Mouse (Mus musculus): ENCODE results near the gene Gabarap. TPM values are rescaled to one million over a fixed set of nuclear protein-coding genes. Genes with fewer than 3 reads are reported as not detected.
A peak's percentile ranks its signal among the peaks of the same experiment; 100 is the strongest.

Gene Gabarap
- polyA plus RNA-seq, 1 experiment = 826 TPM

DNA sequence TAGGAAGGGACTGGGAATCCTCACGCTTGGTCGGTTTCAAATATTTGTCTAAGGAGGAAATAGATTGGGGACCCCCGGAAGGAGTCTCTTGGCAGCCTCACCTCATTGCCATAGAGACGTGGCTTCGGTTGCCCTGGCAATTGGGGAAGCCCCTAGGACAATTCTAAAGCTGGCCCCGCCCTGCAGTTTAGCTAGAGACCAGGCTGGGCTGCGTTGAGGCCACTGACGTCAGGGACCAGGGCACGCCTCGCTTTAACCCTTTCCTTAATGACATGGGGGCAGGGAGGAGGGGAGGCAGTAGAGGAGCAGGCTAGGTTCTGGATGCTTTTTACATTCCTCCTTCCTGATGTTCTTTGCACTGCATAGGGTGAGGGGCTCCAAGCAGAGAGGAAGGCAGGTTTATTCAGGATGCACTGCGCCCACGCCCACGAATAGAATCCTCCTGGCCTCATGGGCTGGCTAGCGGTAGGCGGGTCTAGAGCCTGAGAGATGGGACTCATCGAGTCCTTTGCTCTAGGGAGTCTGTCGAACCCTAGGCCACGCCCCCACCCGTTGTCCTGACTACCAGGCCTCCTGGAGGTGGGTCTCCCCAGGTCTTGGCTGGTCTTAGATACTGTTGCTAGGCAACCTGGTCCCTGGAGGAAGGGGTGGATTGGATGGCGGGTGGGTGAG is 38.3 kb downstream of the Gabarap start:
- TF ChIP-seq CTCF (IDR thresholded peaks at IDR 0.05; ENCODE audit: control insufficient read depth, insufficient read depth, insufficient replicate concordance, low read depth, low read length) (no peak), POLR2A (IDR thresholded peaks at IDR 0.05; ENCODE audit: control insufficient read depth, low read depth, low read length) (no peak)
- Histone ChIP-seq H3K4me1 (ENCODE audit: control insufficient read depth, insufficient read depth, low read length) (peaks cover 40% of the 10 kb centered on the region), H3K4me3 (ENCODE audit: control insufficient read depth, low read depth, low read length) (peak overlapping the region; percentile 70), H3K36me3 (ENCODE audit: control insufficient read depth, insufficient read depth, low read length) (no peaks in the 10 kb centered on the region), H3K27ac (ENCODE audit: control insufficient read depth, insufficient read depth, low read depth, low read length) (0 out of 2 replicates have a peak overlapping the region, but pooled peaks have one; percentile 23), H3K27me3 (ENCODE audit: control insufficient read depth, insufficient read depth, low read length) (no peaks in the 10 kb centered on the region)

DNA sequence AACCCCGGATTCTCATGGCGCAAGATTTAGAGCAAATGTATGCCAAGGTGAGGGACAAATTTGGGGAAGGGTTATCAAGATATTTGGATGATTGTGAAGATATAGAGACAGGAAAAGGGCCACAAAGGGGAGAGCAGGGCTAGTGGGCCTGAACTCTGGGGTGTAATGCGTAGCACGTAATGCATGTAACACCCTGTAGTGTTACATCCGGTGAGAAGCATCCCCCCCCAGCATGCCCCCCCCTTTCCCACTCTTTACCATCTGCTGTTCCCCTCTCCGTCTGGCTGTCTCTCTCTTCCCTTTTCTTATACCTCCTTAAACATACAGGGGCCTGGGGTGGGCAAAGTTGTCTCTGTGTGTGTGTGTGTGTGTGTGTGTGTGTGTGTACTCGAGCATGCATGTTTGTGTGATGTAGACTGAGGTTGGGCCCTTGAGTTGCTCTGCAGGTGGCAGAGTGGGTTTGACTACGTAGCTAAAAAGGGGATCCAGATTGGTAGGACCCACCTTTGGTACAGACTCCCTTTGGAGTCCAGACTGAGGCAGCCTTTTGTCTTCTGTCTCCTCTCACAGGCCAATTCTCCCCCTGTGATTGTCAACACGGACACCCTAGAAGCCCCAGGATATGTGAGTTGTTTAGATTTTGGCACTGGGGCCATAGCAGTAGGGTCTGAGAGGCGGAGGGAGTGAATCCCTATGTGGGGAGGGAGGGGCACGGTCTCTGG is 39.0 kb downstream of the Gabarap start:
- H3K4me3 ChIP-seq (ENCODE audit: control insufficient read depth, low read depth, low read length) = no peak overlapping the region

DNA sequence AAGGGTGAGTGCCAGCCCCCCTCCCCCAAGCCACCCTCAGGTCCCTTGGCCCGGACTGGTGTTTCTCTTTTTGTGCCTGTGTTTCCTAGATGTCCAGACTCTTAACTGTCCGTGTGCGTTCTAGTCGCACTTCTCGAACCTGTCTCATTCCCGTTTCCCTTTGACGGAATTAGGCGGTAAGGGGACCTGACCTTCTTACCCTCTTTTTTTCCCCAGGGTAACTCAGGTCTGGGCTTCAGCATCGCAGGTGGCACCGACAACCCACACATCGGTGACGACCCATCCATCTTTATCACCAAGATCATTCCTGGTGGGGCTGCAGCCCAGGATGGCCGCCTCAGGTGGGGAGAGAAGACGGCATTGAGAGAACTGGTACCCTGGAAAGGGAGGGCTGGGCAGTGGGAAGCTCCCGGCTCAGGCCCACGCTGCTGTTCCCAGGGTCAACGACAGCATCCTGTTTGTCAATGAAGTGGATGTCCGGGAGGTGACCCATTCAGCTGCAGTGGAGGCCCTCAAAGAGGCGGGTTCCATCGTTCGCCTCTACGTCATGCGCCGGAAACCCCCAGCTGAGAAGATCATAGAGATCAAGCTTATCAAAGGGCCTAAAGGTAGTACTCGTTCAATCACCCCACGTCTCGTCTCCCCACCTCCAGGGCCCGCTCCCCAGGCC is 39.8 kb downstream of the Gabarap start:
- Histone ChIP-seq H3K27me3 (ENCODE audit: control insufficient read depth, insufficient read depth, low read length) (no peaks in the 10 kb centered on the region), H3K27ac (ENCODE audit: control insufficient read depth, insufficient read depth, low read depth, low read length) (no peak overlapping the region), H3K4me3 (ENCODE audit: control insufficient read depth, low read depth, low read length) (no peak overlapping the region), H3K4me1 (ENCODE audit: control insufficient read depth, insufficient read depth, low read length) (peaks cover 35% of the 10 kb centered on the region), H3K36me3 (ENCODE audit: control insufficient read depth, insufficient read depth, low read length) (no peaks in the 10 kb centered on the region)
- TF ChIP-seq POLR2A (IDR thresholded peaks at IDR 0.05; ENCODE audit: control insufficient read depth, low read depth, low read length) = no peak
- TF ChIP-seq CTCF (IDR thresholded peaks at IDR 0.05; ENCODE audit: control insufficient read depth, insufficient read depth, insufficient replicate concordance, low read depth, low read length) = no peak

More for the DNA sequence above, 39.0 kb downstream of the Gabarap start:
- H3K27ac ChIP-seq (ENCODE audit: control insufficient read depth, insufficient read depth, low read depth, low read length) = no peak overlapping the region
- no peaks in the 10 kb centered on the region for H3K36me3 ChIP-seq (ENCODE audit: control insufficient read depth, insufficient read depth, low read length)
- H3K4me1 ChIP-seq (ENCODE audit: control insufficient read depth, insufficient read depth, low read length) = peaks cover 35% of the 10 kb centered on the region
- TF ChIP-seq CTCF (IDR thresholded peaks at IDR 0.05; ENCODE audit: control insufficient read depth, insufficient read depth, insufficient replicate concordance, low read depth, low read length) (no peak), POLR2A (IDR thresholded peaks at IDR 0.05; ENCODE audit: control insufficient read depth, low read depth, low read length) (no peak)
- no peaks in the 10 kb centered on the region for H3K27me3 ChIP-seq (ENCODE audit: control insufficient read depth, insufficient read depth, low read length)

DNA sequence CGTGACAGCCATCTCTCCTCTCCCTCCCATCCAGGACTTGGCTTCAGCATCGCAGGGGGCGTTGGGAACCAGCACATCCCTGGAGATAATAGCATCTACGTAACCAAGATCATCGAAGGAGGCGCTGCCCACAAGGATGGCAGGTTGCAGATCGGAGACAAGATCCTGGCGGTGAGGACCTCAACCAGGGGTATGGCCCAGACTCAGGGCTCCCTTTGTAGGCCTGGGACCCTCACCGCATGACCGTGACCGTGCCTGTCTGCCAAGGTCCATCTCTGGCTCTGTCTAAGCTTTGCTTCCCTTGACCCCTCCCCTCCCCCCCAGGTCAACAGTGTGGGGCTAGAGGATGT is 40.4 kb downstream of the Gabarap start:
- Histone ChIP-seq H3K36me3 (ENCODE audit: control insufficient read depth, insufficient read depth, low read length) (no peaks in the 10 kb centered on the region), H3K27me3 (ENCODE audit: control insufficient read depth, insufficient read depth, low read length) (no peaks in the 10 kb centered on the region), H3K4me1 (ENCODE audit: control insufficient read depth, insufficient read depth, low read length) (peaks cover 32% of the 10 kb centered on the region), H3K4me3 (ENCODE audit: control insufficient read depth, low read depth, low read length) (no peak overlapping the region), H3K27ac (ENCODE audit: control insufficient read depth, insufficient read depth, low read depth, low read length) (no peak overlapping the region)
- TF ChIP-seq CTCF (IDR thresholded peaks at IDR 0.05; ENCODE audit: control insufficient read depth, insufficient read depth, insufficient replicate concordance, low read depth, low read length) = no peak
- no peak for TF ChIP-seq POLR2A (IDR thresholded peaks at IDR 0.05; ENCODE audit: control insufficient read depth, low read depth, low read length)

DNA sequence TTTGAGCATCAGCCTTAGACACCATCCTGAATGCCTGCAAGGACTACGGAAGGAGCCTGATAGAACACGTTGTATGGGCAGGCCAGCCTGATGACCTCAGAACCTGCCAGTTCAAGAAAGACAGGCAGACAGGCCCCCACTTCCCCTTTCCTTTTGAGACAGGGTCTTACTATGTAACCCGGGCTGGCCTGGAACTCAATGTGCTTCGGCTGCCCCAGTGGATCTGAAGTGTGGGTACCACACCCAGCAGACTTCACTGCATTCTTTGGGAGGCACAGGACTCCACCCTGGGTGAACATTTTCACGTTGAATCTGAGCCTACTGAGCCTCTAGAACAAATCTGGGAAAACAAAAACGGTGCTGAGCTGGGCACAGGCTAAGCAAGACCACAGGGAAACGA is 47.2 kb downstream of the Gabarap start:
- H3K4me1 ChIP-seq (ENCODE audit: control insufficient read depth, insufficient read depth, low read length) = peaks cover 8% of the 10 kb centered on the region
- TF ChIP-seq CTCF (IDR thresholded peaks at IDR 0.05; ENCODE audit: control insufficient read depth, insufficient read depth, insufficient replicate concordance, low read depth, low read length) = no peak
- TF ChIP-seq POLR2A (IDR thresholded peaks at IDR 0.05; ENCODE audit: control insufficient read depth, low read depth, low read length) = no peak
- no peaks in the 10 kb centered on the region for H3K27me3 ChIP-seq (ENCODE audit: control insufficient read depth, insufficient read depth, low read length)
- no peaks in the 10 kb centered on the region for H3K36me3 ChIP-seq (ENCODE audit: control insufficient read depth, insufficient read depth, low read length)
- no peak overlapping the region for H3K27ac ChIP-seq (ENCODE audit: control insufficient read depth, insufficient read depth, low read depth, low read length)
- no peak overlapping the region for H3K4me3 ChIP-seq (ENCODE audit: control insufficient read depth, low read depth, low read length)

DNA sequence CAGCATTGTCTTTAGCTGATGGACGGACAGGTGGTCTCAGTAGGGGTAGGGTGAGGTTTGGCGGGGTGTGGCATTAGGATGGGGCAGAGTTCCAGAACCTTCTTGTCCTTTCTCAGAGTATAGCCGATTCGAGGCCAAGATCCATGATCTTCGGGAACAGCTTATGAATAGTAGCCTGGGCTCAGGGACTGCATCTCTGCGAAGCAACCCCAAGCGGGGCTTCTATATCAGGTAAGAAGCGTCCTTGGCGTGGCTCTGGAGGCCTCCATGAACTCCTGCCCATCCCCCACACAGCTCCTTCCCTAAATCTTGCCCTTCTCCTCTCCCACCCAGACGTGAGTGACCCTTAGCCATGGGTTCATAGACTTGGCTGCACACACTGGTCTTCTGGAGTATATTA is 48.7 kb downstream of the Gabarap start:
- no peak overlapping the region for H3K4me3 ChIP-seq (ENCODE audit: control insufficient read depth, low read depth, low read length)
- no peak for TF ChIP-seq POLR2A (IDR thresholded peaks at IDR 0.05; ENCODE audit: control insufficient read depth, low read depth, low read length)
- TF ChIP-seq CTCF (IDR thresholded peaks at IDR 0.05; ENCODE audit: control insufficient read depth, insufficient read depth, insufficient replicate concordance, low read depth, low read length) = no peak
- H3K27ac ChIP-seq (ENCODE audit: control insufficient read depth, insufficient read depth, low read depth, low read length) = no peak overlapping the region
- no peaks in the 10 kb centered on the region for H3K36me3 ChIP-seq (ENCODE audit: control insufficient read depth, insufficient read depth, low read length)
- H3K4me1 ChIP-seq (ENCODE audit: control insufficient read depth, insufficient read depth, low read length) = peaks cover 8% of the 10 kb centered on the region
- no peaks in the 10 kb centered on the region for H3K27me3 ChIP-seq (ENCODE audit: control insufficient read depth, insufficient read depth, low read length)

DNA sequence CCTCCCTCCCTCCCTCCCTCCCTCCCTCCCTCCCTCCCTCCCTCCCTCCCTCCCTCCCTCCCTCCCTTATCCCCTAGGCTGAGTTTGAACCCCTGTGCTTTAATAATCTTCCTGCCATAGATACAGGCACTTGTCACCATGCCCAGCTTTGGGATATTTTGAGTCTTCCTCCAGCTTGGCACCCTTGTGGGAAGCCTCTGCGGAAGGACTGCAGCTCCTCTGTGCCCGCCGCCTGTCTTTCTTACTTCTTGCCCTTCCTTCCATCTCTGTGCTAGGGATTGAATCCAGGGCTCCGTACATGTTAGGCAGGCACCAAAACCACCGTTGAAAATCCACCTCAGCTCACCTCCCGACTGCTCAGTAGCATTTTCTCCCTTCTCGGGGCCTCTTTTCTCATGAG is 49.2 kb downstream of the Gabarap start:
- peaks cover 8% of the 10 kb centered on the region for H3K4me1 ChIP-seq (ENCODE audit: control insufficient read depth, insufficient read depth, low read length)
- no peaks in the 10 kb centered on the region for H3K27me3 ChIP-seq (ENCODE audit: control insufficient read depth, insufficient read depth, low read length)
- no peaks in the 10 kb centered on the region for H3K36me3 ChIP-seq (ENCODE audit: control insufficient read depth, insufficient read depth, low read length)
- H3K4me3 ChIP-seq (ENCODE audit: control insufficient read depth, low read depth, low read length) = no peak overlapping the region
- TF ChIP-seq CTCF (IDR thresholded peaks at IDR 0.05; ENCODE audit: control insufficient read depth, insufficient read depth, insufficient replicate concordance, low read depth, low read length) (no peak), POLR2A (IDR thresholded peaks at IDR 0.05; ENCODE audit: control insufficient read depth, low read depth, low read length) (no peak)
- no peak overlapping the region for H3K27ac ChIP-seq (ENCODE audit: control insufficient read depth, insufficient read depth, low read depth, low read length)
